Mouse (Mus musculus) liver, embryonic 12.5 days (tissue): ENCODE data around the gene Gm10392. TPM values are rescaled to one million over a fixed set of nuclear protein-coding genes. Genes with fewer than 3 reads are reported as not detected.
A peak's percentile ranks its signal among the peaks of the same experiment; 100 is the strongest.

Experiments
- ATAC-seq: fragments of 200-750 bp; cut with Nextera tagmentation; 2 replicates; pipeline ENCODE4 v1.8.0; 2017; ENCODE audit warnings: moderate number of reproducible peaks, mild to moderate bottlenecking, moderate library complexity
- H3K27ac ChIP-seq: fragments of 300-500 bp; sonication (generic); 2 replicates; pipeline ENCODE4 v1.5.1; 2016; ENCODE audit warnings: mild to moderate bottlenecking
- H3K27me3 ChIP-seq: fragments of 300-500 bp; sonication (generic); replicated peaks from 2 replicates; pipeline ENCODE4 v1.6.1; 2016; ENCODE audit warnings: mild to moderate bottlenecking, moderate library complexity
- H3K36me3 ChIP-seq: fragments of 300-500 bp; sonication (generic); 2 replicates; pipeline ENCODE4 v1.6.1; 2016; ENCODE audit warnings: mild to moderate bottlenecking, moderate library complexity
- H3K4me1 ChIP-seq: fragments of 300-500 bp; sonication (generic); 2 replicates; pipeline ENCODE4 v1.6.1; 2016
- H3K4me2 ChIP-seq: fragments of 300-500 bp; sonication (generic); 2 replicates; pipeline ENCODE4 v1.6.1; 2016; ENCODE audit warnings: mild to moderate bottlenecking, moderate library complexity
- H3K4me3 ChIP-seq: fragments of 300-500 bp; sonication (generic); 2 replicates; pipeline ENCODE4 v1.5.1; 2016; ENCODE audit warnings: mild to moderate bottlenecking, moderate library complexity
- H3K9ac ChIP-seq: fragments of 300-500 bp; sonication (generic); 2 replicates; pipeline ENCODE4 v1.6.1; 2016; ENCODE audit warnings: mild to moderate bottlenecking, moderate library complexity
- H3K9me3 ChIP-seq: fragments of 300-500 bp; sonication (generic); replicated peaks from 2 replicates; pipeline ENCODE4 v1.6.1; 2016; ENCODE audit warnings: mild to moderate bottlenecking, moderate library complexity
- WGBS: fragments of 180-500 bp; shearing (Covaris S2); methylation state at CpG from one replicate; pipeline ENCODE4 v1.1.7; 2016; ENCODE audit not compliant: insufficient replicate concordance; 5-methylcytosine and 5-hydroxymethylcytosine counted together
- polyA plus RNA-seq: library from polyadenylated mRNA; unstranded; fragments of >200 nt; fragmentation: Nextera tagmentation; extraction: Ambion mirVana; gene quantifications from 2 replicates; pipeline ENCODE4 v1.2.1, GENCODE M21; 2016

The Gm10392 gene
- polyA plus RNA-seq, 1 experiment from 2014 or later = 0.19 TPM

- H3K27ac ChIP-seq = no peak overlapping the region
- ATAC-seq = no peak
- no peak overlapping the region for H3K4me3 ChIP-seq
- H3K9ac ChIP-seq = no peak overlapping the region
- H3K36me3 ChIP-seq = peaks cover 20% of the 10 kb centered on the region
- H3K9me3 ChIP-seq = no peaks in the 10 kb centered on the region
- peaks cover 5% of the 10 kb centered on the region for H3K27me3 ChIP-seq
- no peak overlapping the region for H3K4me2 ChIP-seq
- H3K4me1 ChIP-seq = peaks cover 73% of the 10 kb centered on the region
Observed at GRCm38 (mm10) chr11:77495507-77495906, 23.5 kb downstream of the Gm10392 start.

- 69% methylated on average over 6 of the region's 6 CpGs for WGBS
- Histone ChIP-seq H3K27ac (0 out of 2 replicates have a peak overlapping the region, but pooled peaks have one; percentile 82), H3K36me3 (peaks cover 13% of the 10 kb centered on the region), H3K4me3 (peak overlapping the region; percentile 88), H3K9ac (0 out of 2 replicates have a peak overlapping the region, but pooled peaks have one; percentile 88), H3K9me3 (no peaks in the 10 kb centered on the region), H3K27me3 (peaks cover 12% of the 10 kb centered on the region), H3K4me1 (peaks cover 80% of the 10 kb centered on the region), H3K4me2 (peak overlapping the region; percentile 95)
- ATAC-seq = no peak
Observed at GRCm38 (mm10) chr11:77494782-77495181, 24.2 kb downstream of the Gm10392 start.

- 16% methylated on average over 4 of the region's 4 CpGs for WGBS
- ATAC-seq = no peak
- Histone ChIP-seq H3K9me3 (no peaks in the 10 kb centered on the region), H3K9ac (peak overlapping the region; percentile 88), H3K4me1 (peaks cover 83% of the 10 kb centered on the region), H3K27ac (peak overlapping the region; percentile 82), H3K27me3 (peaks cover 16% of the 10 kb centered on the region), H3K36me3 (peaks cover 8% of the 10 kb centered on the region; the same call in 1 of the 2 replicates), H3K4me2 (peak overlapping the region; percentile 95), H3K4me3 (peak overlapping the region; percentile 88)
Observed at GRCm38 (mm10) chr11:77494344-77494676, 24.7 kb downstream of the Gm10392 start.

GRCm38 (mm10) chr11:77493512-77494343 lies 25.3 kb downstream of the Gm10392 start, which contains the start of gene Git1:
TSS of gene Git1 (plus strand) at chr11:77493562.
- no peak for ATAC-seq

GRCm38 (mm10) chr11:77492911-77493332 lies 26.1 kb downstream of the Gm10392 start:
- peak overlapping the region; percentile 97 for H3K4me2 ChIP-seq
- H3K9ac ChIP-seq = peak overlapping the region; percentile 76
- peak overlapping the region; percentile 88 for H3K4me3 ChIP-seq
- no peaks in the 10 kb centered on the region for H3K36me3 ChIP-seq
- H3K27ac ChIP-seq = peak overlapping the region; percentile 80
- peaks cover 29% of the 10 kb centered on the region for H3K27me3 ChIP-seq
- no peaks in the 10 kb centered on the region for H3K9me3 ChIP-seq
- peaks cover 88% of the 10 kb centered on the region for H3K4me1 ChIP-seq
- peak; percentile 84 for ATAC-seq
- WGBS = 0% methylated on average over 29 of the region's 32 CpGs

More at GRCm38 (mm10) chr11:77493512-77494343, 25.3 kb downstream of the Gm10392 start, which contains the start of gene Git1:
- H3K9ac ChIP-seq = peak within 1 kb of the TSS; percentile 88
- peak within 1 kb of the TSS; percentile 88 for H3K4me3 ChIP-seq
- peak within 1 kb of the TSS; percentile 97 for H3K4me2 ChIP-seq
- H3K4me1 ChIP-seq = peaks cover 88% of the 10 kb centered on the region
- H3K27ac ChIP-seq = peak within 1 kb of the TSS; percentile 82
- H3K9me3 ChIP-seq = no peaks in the 10 kb centered on the region
- H3K36me3 ChIP-seq = peaks cover 2% of the 10 kb centered on the region; the same call in 1 of the 2 replicates
- WGBS = under 1% methylated on average over 67 of the region's 74 CpGs
- H3K27me3 ChIP-seq = peaks cover 22% of the 10 kb centered on the region

- peaks cover 83% of the 10 kb centered on the region for H3K4me1 ChIP-seq
- H3K9me3 ChIP-seq = no peaks in the 10 kb centered on the region
Observed at GRCm38 (mm10) chr11:77492311-77492871, 26.6 kb downstream of the Gm10392 start.

GRCm38 (mm10) chr11:77491502-77492291 lies 27.3 kb downstream of the Gm10392 start:
- Histone ChIP-seq H3K9me3 (no peaks in the 10 kb centered on the region), H3K27ac (peak overlapping the region; percentile 80), H3K4me1 (peaks cover 76% of the 10 kb centered on the region), H3K27me3 (peaks cover 29% of the 10 kb centered on the region), H3K4me3 (peak overlapping the region; percentile 88), H3K9ac (peak overlapping the region; percentile 76), H3K4me2 (peak overlapping the region; percentile 97), H3K36me3 (no peaks in the 10 kb centered on the region)
- peak; percentile 38 for ATAC-seq
- WGBS = under 1% methylated on average over 23 of the region's 23 CpGs

More at GRCm38 (mm10) chr11:77492311-77492871, 26.6 kb downstream of the Gm10392 start:
- H3K4me2 ChIP-seq = peak overlapping the region; percentile 97
- peak overlapping the region; percentile 80 for H3K27ac ChIP-seq
- H3K36me3 ChIP-seq = no peaks in the 10 kb centered on the region
- H3K27me3 ChIP-seq = peaks cover 29% of the 10 kb centered on the region
- peak overlapping the region; percentile 76 for H3K9ac ChIP-seq
- no peak for ATAC-seq
- WGBS = 0% methylated on average over 12 of the region's 18 CpGs
- peak overlapping the region; percentile 88 for H3K4me3 ChIP-seq

GRCm38 (mm10) chr11:77491123-77491501 lies 27.9 kb downstream of the Gm10392 start:
- Histone ChIP-seq H3K27ac (peak overlapping the region; percentile 80), H3K4me2 (peak overlapping the region; percentile 97), H3K4me1 (peaks cover 73% of the 10 kb centered on the region), H3K27me3 (peaks cover 29% of the 10 kb centered on the region), H3K36me3 (no peaks in the 10 kb centered on the region), H3K9ac (peak overlapping the region; percentile 76), H3K9me3 (no peaks in the 10 kb centered on the region), H3K4me3 (peak overlapping the region; percentile 88)
- peak; percentile 57 for ATAC-seq
- WGBS = under 1% methylated on average over 13 of the region's 13 CpGs

GRCm38 (mm10) chr11:77490451-77490850 lies 28.5 kb downstream of the Gm10392 start:
- peaks cover 29% of the 10 kb centered on the region for H3K27me3 ChIP-seq
- no peak overlapping the region for H3K9ac ChIP-seq
- ATAC-seq = no peak
- H3K4me2 ChIP-seq = peak overlapping the region; percentile 97; the same call in 1 of the 2 replicates
- H3K9me3 ChIP-seq = no peaks in the 10 kb centered on the region
- no peak overlapping the region for H3K4me3 ChIP-seq
- no peak overlapping the region for H3K27ac ChIP-seq
- 63% methylated on average over 6 of the region's 6 CpGs for WGBS
- H3K4me1 ChIP-seq = peaks cover 67% of the 10 kb centered on the region
- H3K36me3 ChIP-seq = no peaks in the 10 kb centered on the region

GRCm38 (mm10) chr11:77489591-77490235 lies 29.3 kb downstream of the Gm10392 start, which contains the start of gene Ankrd13b:
TSS of gene Ankrd13b (minus strand) at chr11:77489678.
- ATAC-seq = no peak
- Histone ChIP-seq H3K36me3 (no peaks in the 10 kb centered on the region), H3K9me3 (no peaks in the 10 kb centered on the region), H3K27ac (no peak within 1 kb of the TSS), H3K4me2 (peak within 1 kb of the TSS; percentile 99), H3K9ac (peak within 1 kb of the TSS; percentile 80), H3K4me1 (peaks cover 60% of the 10 kb centered on the region), H3K4me3 (peak within 1 kb of the TSS; percentile 76), H3K27me3 (peaks cover 29% of the 10 kb centered on the region)
- under 1% methylated on average over 55 of the region's 87 CpGs for WGBS
